Mouse (Mus musculus): Measurements from ENCODE around the gene Spint2.

GRCm38 (mm10) chr7:29231517-29231916 is 50.2 kb downstream of the Spint2 start:
- TF ChIP-seq CTCF (IDR thresholded peaks at IDR 0.05; ENCODE audit: low read depth) (no peak), EP300 (IDR thresholded peaks at IDR 0.05; ENCODE audit: low read depth) (no peak)
